Mouse (Mus musculus) gastrocnemius, postnatal 10 days (tissue): ENCODE results near the gene Fez2. TPM values are rescaled to one million over a fixed set of nuclear protein-coding genes. Genes with fewer than 3 reads are reported as not detected.

Experiments
- DNase-seq: peaks from one replicate; pipeline ENCODE4 v3.0.0; 2021; ENCODE audit warnings: mixed read lengths
- total RNA-seq, 2 experiments: library from RNA; stranded (reverse); gene quantifications; 2 replicates each; pipeline ENCODE4 v1.2.3; 2021

Fez2 gene
- total RNA-seq, 2 experiments from 2014 or later: 54.8 to 61.1 TPM

DNA sequence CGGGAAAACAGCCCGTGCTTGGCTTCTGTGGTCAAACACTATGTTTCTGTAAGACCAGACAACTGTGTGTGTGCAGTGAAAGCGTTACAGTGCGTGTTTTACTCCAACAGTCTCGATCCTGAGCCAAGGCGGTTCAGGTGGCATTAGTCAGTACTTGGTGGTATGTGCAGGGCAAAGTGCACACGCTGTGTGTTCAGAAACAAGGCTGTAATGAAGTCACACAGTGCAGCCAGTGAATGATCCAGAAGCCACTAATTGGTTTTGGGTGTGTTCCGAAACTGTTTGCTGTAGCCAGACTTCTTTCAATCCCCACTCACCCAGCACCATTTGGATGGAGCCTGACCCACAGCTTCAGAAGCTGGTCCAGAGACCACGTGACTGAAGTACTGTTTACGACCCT is 9.6 kb downstream of the Fez2 start:
- no peak for DNase-seq

DNA sequence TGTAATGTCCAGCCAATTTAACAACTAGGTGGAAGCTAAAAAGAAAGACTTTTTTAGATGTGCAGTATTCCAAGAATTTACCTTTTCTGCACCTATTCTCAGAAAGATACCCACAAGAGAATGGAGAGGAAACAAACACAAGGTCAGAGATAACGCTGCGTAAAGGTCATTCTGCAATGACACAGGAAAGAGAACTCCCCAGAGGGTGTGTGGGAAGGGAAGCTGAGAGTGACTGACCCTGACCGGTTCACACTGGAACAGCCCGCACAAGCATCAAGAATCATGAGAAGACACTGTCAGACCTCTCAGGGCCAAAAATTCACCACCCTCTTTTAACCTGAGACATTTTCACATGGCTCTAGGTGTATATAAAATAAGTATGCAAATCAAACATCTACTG is 10.4 kb downstream of the Fez2 start:
- DNase-seq: no peak

DNA sequence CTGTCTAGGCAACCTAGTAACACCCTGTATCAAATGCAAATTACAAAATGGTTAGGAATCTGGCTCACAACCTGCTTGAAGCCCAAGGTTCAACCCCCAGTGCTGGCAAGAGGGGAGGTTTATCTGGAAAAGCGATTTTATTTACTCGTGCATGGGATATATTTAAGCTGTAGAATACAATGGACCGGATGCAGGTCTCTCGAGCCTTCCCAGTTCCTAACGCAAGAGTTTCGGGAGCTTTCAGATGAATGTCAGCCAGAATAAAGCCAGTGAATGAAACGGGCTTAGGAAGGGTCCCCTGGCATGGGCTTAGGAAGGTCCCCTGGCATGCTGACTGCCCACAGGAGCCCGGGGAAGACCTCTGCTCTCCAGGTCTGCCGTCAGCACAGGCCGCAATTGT is 11.1 kb downstream of the Fez2 start:
- no peak for DNase-seq

DNA sequence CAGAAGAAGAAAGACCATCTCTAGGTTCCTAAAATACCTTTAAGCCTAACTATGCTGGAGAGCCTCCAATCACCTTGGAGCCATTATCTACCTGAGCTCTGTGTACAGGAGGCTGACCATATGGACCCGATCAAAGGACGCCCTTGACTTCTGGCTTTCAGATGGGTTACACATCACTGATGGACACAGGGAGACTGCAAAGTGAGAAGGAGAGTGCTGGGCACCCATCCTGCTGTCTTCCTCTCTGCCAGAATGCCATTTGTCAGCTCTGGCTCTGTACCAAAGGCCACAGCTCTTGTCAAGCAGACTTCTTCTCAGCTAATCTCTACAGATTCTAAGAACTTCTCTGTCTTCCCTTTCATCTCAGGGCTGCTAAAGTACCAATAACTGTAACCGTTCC is 12.6 kb downstream of the Fez2 start:
- peak; percentile 38 for DNase-seq

DNA sequence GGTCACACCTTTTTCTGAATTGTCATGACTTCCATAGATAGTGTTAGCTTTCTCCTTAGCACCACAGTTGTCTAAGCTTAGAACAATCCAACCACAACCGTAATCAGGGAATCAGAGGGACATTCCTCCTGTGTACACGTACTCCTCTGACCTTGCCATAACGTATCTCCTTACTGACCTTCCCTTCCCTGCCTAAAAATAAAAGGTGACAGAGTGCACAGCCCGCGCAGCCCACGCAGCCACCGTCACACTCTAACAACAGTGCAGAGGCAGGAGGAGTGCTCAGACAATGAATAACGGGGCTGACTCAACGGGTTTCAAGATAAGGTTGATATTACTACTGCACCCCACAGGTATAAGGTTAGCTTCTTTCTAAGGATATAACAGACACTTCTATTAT is 14.1 kb downstream of the Fez2 start:
- no peak for DNase-seq

DNA sequence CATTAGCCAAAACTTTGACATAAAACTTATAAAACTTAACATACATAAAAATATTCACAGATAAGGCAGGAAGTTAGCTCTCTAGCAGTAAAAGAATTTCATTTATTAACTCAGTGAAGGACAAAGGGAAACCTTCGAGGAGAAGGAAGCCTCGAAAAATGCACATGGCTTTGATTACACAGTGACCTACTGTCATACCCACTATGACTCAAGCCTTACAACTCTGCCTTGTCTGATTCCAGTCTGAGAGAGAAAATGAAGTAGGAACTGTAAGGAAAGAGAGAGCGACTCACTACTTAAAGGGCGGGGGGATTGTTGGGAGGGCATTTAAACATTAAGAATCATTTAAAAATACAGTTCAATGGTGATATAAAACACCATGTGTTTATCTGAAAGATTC is 14.7 kb downstream of the Fez2 start:
- DNase-seq: no peak

DNA sequence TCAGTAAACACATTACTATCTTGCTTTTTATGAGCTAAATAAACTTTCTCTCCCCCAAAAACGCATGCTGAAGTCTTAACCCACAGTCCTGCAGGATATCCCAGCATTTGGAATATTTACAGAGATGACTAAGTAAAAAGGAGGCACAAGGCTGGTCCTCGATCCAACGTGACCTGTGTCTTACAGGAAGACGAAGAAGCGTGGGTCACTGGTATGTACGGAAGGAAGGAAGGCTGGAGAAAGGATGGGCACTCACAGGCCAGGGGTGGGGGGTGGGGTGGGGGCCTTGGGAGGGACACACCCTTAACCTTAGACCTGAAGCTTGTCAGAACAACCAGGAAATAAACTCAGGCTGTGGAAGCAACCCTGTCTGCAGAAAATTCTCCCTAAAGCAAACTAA is 15.8 kb downstream of the Fez2 start:
- no peak for DNase-seq

DNA sequence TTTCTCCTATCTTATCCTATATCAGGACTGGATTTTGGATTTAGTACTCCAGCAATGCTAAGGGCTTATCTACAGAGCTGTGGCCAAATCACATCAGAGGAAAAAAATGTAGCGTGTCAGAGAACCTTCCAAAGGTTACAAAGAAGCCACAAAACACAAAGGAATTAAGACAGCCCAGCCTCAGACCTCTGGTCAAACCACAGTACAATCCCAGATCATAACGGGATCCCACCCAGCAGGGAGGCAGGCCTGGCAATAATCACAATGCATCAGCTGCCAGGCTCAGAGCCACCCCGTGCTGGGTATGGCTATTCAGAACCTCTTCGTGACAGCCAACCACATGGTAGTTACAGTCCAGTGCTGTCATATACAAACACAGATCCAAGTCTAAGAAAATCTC is 16.2 kb downstream of the Fez2 start:
- no peak for DNase-seq

DNA sequence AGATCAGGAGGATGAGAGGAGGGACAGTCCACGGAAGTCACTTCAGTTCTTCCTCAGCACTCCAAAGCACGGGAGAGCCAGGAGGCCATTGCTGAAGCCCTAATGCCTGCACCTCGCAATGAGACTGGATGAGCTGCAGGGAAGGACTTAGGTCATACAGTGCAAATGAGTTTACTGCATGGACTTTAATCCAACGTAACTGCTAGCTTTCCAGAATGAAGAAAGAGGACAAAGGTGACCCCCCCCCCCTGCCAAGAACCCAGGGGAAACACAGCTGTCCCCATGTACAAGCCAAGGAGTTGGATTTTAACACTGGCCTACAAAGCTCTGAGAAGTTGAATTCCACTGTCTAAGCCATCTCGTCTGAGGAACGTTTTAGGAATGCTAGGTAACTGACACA is 16.6 kb downstream of the Fez2 start:
- DNase-seq: no peak

DNA sequence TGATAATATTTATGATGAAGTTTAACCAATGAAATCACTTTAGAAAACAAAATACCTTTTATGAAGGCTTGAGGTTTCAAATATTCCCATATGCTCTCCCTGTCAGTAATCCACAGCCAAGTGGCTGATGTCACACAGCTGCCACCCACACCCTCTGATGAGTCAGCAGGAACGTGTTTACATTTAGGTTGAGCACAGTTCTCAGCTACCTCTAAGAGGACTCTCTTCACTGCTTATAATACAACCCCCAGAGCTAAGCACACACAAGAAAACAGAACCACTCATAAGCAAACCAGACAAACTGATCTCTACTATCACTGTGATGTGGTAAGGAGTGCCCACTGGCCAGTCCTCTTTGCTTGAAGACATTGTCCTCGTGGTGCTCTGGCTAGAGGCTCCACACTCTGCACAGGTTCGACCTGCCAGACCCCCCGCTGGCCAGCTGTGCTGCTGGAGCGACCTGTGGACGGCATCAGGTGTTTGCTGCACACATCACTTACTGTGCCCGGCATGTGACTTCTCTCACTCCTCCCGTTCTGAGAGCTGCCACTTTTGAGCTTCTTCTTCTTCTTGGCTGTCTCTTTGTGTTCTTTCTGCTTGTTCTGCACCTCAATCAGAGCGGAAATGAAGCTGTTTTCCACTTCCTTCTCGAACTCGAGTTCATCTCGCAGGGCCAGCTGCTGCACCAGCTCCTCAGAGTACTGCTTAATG is 17.7 kb downstream of the Fez2 start:
- no peak for DNase-seq

DNA sequence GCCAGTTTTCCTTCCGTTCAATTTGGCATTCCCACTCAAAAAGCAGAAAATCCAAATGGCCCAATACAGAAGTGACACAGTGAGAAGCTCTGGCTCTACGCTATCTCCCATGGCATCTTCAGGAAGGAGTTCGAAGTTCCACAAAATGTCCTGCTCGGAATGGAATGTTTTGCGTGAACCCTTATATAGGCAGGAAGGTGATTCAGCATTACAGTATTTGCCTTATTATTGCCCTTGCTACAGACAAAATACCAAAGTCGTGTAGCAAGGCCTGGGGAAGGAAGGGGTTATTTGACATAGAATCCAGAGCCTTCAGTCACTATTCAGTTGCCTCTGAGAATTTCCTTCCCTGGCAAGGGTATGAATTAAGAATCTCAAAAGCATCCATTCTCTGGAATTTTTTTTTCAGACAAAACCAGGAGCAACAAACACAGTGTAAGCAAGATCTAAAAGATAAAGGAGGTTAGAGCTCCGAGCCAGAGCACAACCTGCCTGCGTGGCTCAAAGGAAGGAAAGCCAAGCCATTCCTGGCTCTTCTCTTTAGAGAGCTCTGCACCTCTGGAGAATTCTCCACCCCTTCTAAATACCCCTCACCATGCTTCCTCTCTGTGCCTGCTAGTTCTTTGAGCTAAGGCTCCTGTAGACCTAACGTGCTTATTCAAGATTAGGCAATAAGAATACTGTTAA is 25.4 kb downstream of the Fez2 start:
- DNase-seq: no peak

DNA sequence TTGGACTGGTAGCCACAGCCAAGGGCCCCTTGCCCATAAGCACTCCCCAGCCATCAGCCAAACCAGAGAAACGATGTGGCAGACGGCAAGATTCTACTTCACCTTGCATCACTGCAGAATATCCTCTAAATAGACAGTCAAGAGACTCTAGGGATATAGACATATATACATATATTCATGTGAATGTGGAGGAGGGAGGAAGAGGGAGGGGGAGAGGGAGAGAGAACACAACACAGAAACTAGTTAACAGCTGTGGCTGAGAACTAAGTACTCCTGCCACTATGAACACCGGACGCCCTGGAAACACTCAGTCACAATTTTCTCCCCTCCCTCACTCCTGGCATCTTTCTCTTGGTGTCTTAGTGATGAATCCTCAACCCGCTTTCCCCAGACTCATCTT is 28.4 kb downstream of the Fez2 start:
- DNase-seq: no peak

DNA sequence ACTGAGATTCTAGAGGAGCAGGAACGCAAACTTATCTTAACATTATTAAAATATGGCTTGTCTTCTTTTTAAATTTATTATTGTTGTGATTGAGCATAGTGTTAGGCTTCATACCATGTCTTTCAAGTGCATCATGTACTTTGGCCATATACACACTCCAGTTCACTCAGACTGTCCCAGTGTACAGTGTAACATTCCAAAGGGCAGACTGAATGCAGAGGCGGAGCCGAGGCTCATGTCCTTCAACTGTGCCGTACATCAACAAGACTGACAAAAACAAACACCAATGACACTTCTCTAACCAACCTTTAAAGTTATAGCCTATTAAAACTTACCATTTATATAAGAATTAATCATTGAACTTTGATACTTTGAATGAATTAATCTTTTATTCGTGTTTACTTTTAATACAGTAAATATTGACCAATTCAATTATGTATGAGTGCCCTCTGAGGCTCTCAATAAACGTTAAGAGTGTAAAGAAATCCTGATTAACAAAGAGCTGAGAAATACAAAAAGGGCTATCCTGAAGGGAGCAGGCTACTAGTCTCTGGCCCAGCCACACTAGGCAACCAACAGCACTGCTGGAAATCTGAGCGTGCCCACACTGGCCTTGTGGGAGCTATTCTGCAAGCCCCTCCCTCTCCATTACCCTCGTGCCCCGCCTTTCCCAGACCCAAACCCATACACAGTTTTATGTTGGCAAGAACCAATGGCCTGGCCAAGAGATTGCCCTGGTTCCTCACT is 29.7 kb downstream of the Fez2 start:
- no peak for DNase-seq

DNA sequence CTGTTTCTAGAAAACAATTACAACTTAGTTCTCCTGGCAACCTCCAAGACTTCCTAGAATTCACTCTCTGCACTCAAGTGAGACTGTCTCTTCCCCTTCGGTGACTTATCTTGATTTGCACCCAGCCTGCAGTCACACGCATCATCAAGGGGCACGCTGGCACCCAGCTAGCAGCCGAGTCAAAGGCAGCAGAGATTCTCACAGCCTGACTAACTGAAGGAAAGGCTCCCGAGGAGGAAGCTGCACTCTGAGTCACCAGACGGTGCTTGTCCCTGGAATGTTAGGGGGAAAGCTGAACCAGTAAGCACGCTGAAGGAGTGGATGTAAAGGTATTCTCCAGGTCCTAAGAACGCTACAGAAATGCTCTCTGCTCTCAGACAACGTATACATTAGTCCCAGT is 30.3 kb downstream of the Fez2 start:
- DNase-seq: no peak

DNA sequence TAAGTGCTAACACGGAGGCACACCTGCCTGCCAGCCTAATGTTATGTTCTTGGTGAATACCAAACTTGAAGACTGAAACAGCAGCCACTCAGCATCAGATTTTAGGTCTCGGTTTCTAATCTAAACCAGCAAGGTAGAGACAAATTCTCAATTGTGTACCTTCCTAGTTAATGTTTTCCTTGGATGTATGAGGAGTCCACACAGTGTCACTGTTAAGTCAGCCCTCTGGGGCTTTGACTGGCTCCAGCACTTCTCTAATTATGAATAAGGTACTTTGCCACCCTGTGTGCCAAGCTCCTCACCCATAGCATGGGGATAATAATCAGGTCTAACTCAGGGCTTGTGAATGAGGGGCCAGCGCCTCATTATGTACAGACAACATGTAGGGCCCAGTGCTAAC is 35.6 kb downstream of the Fez2 start:
- DNase-seq: no peak

DNA sequence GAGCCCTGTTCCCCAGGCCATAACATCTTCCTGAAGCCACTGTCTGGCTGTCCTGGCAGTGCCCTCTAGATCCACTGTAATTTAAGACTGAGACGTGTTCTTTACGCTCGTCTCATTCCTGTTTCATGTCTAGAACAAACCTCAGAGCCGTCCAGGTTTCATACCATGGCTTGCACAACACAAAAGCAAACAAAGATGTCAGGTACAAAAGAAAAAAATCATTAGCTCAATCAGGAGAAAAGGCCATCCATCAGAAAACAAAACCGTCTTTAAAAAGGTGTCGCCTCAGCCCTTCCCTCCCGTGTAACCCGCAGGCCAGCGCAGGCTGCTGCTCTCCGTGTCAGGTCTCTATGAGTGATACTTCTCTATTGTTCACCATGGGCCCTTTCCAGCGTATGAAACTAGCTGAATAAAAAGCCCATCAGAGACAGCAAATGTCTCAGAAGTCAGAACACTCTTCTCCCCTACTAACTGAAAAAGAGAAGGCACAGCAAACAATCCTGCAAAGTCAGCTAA is 38.2 kb downstream of the Fez2 start:
- DNase-seq: no peak

DNA sequence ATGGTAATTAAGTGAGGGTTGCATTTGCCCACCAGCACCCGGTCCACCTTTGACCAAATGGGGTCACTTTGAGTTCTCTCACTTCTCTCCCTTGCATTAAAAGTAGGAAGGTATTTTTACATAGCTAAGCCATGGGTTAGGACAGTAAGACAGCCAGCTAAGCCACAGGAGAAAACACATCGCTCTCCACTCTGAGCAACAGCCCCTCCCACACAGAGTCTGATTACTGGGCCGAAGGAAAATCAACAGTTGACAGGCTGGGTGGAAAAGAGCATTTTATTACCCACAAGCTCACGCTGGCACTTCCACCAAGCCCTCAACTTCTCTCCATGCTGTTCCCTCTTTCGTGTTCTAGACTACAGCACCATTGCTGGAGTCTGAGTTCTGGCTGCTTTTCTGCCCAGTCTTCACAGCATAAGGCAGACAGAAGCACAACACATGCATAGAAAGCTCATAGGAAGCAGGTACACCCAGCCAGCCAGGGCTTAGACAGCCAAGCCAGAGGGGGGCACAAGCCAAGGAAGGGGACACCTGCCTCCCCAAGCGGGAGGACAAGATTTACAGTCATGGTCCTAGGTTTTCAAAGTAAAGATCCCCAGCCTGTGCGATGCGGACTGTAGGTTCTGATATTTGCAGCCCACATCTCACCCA is 38.7 kb downstream of the Fez2 start:
- DNase-seq: no peak

DNA sequence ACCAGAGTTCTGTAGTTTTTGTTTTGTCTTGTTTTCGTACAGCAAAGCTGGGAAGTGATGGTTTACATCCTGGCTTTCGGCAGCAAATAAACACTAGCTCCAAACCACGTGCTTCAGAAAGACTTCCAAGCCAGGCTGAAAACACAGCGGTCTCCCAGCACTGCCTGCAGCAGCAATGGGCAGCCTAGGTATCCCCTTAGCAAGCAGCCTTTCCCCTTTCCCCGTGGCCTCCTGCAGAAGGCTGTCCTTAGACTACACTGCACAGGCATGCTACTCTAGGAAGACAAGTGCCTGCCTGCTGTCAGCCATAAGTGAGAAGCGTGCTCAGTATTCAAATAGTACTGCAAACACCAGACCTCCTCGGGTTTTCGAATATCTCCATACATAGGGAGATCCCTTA is 41.4 kb downstream of the Fez2 start:
- DNase-seq: no peak

DNA sequence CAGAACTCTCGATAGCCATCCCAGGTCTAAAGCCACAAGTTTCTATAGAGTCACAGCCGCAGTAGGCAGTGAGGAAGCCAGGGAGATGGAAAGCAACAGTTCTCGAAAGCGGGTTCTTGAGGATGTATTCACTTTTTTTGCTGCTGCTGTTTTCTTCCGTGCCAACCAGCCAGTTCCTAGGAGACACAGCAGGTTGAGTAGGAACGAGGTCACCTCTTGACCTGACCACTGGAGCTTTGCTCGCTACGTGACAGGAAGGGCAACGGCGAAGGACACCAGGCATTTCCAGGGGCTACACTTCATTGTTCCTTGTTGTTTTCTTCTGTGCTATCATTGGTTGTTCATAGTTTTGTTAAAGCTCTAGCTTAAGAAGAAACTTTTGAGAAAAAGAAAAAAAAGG is 43.2 kb downstream of the Fez2 start:
- no peak for DNase-seq

DNA sequence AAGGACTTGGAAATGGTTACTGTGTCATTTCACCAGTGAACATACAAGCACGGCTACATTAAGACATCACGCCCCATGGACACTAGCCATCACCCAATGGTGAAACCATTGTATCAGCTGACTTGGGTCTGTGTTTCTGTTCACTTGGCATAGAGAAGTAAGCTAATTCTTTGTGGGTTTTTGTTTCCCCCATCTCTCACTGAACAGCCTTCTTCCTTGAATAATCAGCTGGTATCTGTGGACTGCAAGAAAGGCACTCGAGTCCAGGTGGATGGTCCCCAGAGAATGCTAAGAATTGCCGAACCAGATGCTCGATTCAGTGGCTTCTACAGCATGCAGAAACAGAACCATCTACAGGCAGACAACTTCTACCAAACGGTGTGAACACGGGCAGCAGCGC is 44.1 kb downstream of the Fez2 start:
- no peak for DNase-seq

DNA sequence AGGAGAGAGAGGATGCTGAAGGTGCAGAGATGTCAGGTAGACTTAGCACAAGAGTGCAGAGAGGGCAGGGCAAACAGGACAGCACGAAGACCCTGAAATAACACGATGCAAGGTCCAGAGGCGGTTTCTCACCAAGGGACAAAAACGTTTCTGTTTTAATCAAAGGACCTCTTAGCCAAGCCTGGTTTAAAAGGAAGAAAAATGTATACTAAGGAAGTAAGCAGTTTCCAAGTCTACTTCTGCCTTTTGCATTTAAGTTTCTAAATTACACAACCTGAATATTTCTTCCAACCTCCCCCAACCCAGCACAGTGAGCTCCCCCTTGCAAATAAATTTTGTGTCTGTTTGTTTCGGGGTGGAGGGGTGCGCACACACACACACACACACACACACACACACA is 44.8 kb downstream of the Fez2 start:
- DNase-seq: no peak

DNA sequence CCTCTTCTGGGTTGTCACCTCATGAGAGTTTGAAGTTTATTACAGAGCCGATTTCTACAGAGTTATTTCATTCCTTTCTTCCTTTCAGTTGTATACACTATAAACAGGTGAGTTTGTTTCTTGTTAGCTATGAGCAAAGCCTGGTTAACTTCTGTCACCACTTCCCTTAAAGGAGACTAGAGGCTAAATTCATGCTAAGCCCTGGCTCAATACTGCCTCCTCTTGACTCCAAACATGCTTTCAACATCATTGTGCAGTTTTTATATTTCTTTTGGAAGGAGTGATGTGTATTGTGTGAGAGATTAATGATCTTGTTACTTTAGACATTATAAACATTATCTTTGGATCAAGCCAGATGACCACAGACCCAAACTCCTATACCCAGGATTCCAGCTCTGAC is 47.5 kb downstream of the Fez2 start:
- DNase-seq: no peak

DNA sequence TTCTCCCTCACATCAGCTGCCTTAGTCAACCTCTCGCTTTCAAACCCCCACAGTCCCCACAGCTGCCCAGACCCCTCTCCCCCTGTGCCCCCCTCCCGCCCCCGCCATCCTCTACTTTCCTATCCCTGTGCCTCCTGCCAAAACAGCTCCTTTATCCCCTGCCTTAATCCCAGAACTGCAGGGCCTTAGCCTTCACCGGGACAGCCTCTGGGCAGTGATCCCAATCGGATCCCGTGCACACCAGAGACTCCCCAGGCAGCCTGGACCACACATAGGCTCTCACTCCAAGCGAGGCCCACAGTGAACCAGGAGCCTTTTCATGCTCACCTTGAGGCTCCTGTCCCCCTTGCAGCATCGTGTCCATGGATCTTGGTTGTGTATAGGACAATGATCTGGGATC is 49.5 kb downstream of the Fez2 start:
- no peak for DNase-seq
